Mouse (Mus musculus) MEL (cell line): ENCODE data around the gene Manba. TPM values are rescaled to one million over a fixed set of nuclear protein-coding genes. Genes with fewer than 3 reads are reported as not detected.

Experiments
- DNase-seq: peaks from one replicate; pipeline ENCODE4 v3.0.0; 2011; ENCODE audit warnings: low read depth, low spot score
- H3K27ac ChIP-seq: 2 replicates; pipeline ENCODE4 v1.5.1; 2012; ENCODE audit warnings: low read depth, mild to moderate bottlenecking, control low read depth, low read length, moderate library complexity; ENCODE audit not compliant: control insufficient read depth
- H3K27me3 ChIP-seq, 2 experiments: fragments of 150-350 bp in 1 of 2; sonication (generic) in 1 of 2; 2 replicates each; pipeline ENCODE4 v1.6.1; 2012; ENCODE audit warnings: low read length in 2 of 2, mild to moderate bottlenecking in 2 of 2, improper control_type of control experiment in 1 of 2, moderate library complexity in 1 of 2; ENCODE audit not compliant: insufficient read depth in 2 of 2, control insufficient read depth in 1 of 2
- H3K36me3 ChIP-seq, 2 experiments: 2 replicates each; pipeline ENCODE4 v1.6.1; 2012 to 2014; ENCODE audit warnings: low read length in 2 of 2, improper control_type of control experiment in 1 of 2, inconsistent platforms in 1 of 2, mild to moderate bottlenecking in 1 of 2; ENCODE audit not compliant: insufficient read depth in 2 of 2, control insufficient read depth in 1 of 2
- H3K4me1 ChIP-seq, 2 experiments: fragments of 150-350 bp in 1 of 2; sonication (generic) in 1 of 2; 2 replicates each; pipeline ENCODE4 v1.6.1; 2012; ENCODE audit warnings: low read length in 2 of 2, improper control_type of control experiment in 1 of 2, mild to moderate bottlenecking in 1 of 2; ENCODE audit not compliant: insufficient read depth in 2 of 2, control insufficient read depth in 1 of 2
- H3K4me3 ChIP-seq, 2 experiments: fragments of 150-350 bp in 1 of 2; sonication (generic) in 1 of 2; 2 replicates each; pipeline ENCODE4 v1.5.1; 2012; ENCODE audit warnings: low read depth in 2 of 2, low read length in 2 of 2, mild to moderate bottlenecking in 2 of 2, moderate library complexity in 2 of 2, control low read depth in 1 of 2, improper control_type of control experiment in 1 of 2; ENCODE audit not compliant: control insufficient read depth in 1 of 2, insufficient read depth in 1 of 2
- H3K79me2 ChIP-seq: 2 replicates; pipeline ENCODE4 v1.6.1; 2012; ENCODE audit warnings: mild to moderate bottlenecking, low read length, moderate library complexity; ENCODE audit not compliant: control insufficient read depth, poor library complexity, insufficient read depth
- H3K9ac ChIP-seq: 2 replicates; pipeline ENCODE4 v1.6.1; 2012; ENCODE audit warnings: low read depth, mild to moderate bottlenecking, control low read depth, low read length, moderate library complexity; ENCODE audit not compliant: control insufficient read depth, poor library complexity, severe bottlenecking
- H3K9me3 ChIP-seq: fragments of 150-350 bp; sonication (generic); replicated peaks from 2 replicates; pipeline ENCODE4 v1.6.1; 2012; ENCODE audit warnings: mild to moderate bottlenecking, low read length, improper control_type of control experiment, moderate library complexity; ENCODE audit not compliant: insufficient read depth
- CHD1 ChIP-seq: IDR thresholded peaks from 2 replicates; pipeline ENCODE4 v1.6.1; 2012; ENCODE audit warnings: low read depth, mild to moderate bottlenecking, inconsistent platforms, low read length, improper control_type of control experiment
- CTCF ChIP-seq, 3 experiments: IDR thresholded peaks in 2 of 3; conservative IDR thresholded peaks in 1 of 3; 2 replicates each; pipeline ENCODE4 v1.5.1; 2011 to 2012; ENCODE audit warnings: low read length in 3 of 3, low read depth in 2 of 3, mild to moderate bottlenecking in 2 of 3, improper control_type of control experiment in 1 of 3, inconsistent platforms in 1 of 3, mixed read lengths in 1 of 3, moderate library complexity in 1 of 3; ENCODE audit not compliant: control insufficient read depth in 1 of 3, insufficient read depth in 1 of 3, poor library complexity in 1 of 3, severe bottlenecking in 1 of 3
- EP300 ChIP-seq, 2 experiments: IDR thresholded peaks; 2 replicates each; pipeline ENCODE4 v1.6.1; 2011; ENCODE audit warnings: improper control_type of control experiment in 2 of 2, low read length in 2 of 2, low read depth in 1 of 2, mild to moderate bottlenecking in 1 of 2
- GABPA ChIP-seq: IDR thresholded peaks from 2 replicates; pipeline ENCODE4 v1.6.1; 2012; ENCODE audit warnings: low read depth, mild to moderate bottlenecking, inconsistent platforms, low read length, improper control_type of control experiment, moderate library complexity
- GATA1 ChIP-seq: IDR thresholded peaks from 2 replicates; pipeline ENCODE4 v1.6.1; 2011; ENCODE audit warnings: low read depth, low read length, improper control_type of control experiment
- MAZ ChIP-seq: IDR thresholded peaks from 2 replicates; pipeline ENCODE4 v1.6.1; 2012; ENCODE audit warnings: low read depth, mild to moderate bottlenecking, inconsistent platforms, low read length, improper control_type of control experiment
- MXI1 ChIP-seq: IDR thresholded peaks from 2 replicates; pipeline ENCODE4 v1.6.1; 2011; ENCODE audit warnings: mild to moderate bottlenecking, low read depth, low read length, improper control_type of control experiment
- MYB ChIP-seq: IDR thresholded peaks from 2 replicates; pipeline ENCODE4 v1.6.1; 2011; ENCODE audit warnings: mild to moderate bottlenecking, low read depth, low read length, improper control_type of control experiment
- NELFE ChIP-seq: IDR thresholded peaks from 2 replicates; pipeline ENCODE4 v1.6.1; 2011; ENCODE audit warnings: low read depth, low read length, improper control_type of control experiment
- NRF1 ChIP-seq: IDR thresholded peaks from 2 replicates; pipeline ENCODE4 v1.6.1; 2014; ENCODE audit warnings: low read depth, mild to moderate bottlenecking, inconsistent platforms, low read length, improper control_type of control experiment, moderate library complexity; ENCODE audit not compliant: poor library complexity, insufficient read depth, severe bottlenecking
- POLR2AphosphoS5 ChIP-seq: IDR thresholded peaks from 2 replicates; pipeline ENCODE4 v1.6.1; 2012; ENCODE audit warnings: low read depth, borderline replicate concordance, mild to moderate bottlenecking, inconsistent platforms, low read length, moderate library complexity, mixed read lengths
- RAD21 ChIP-seq: IDR thresholded peaks from 2 replicates; pipeline ENCODE4 v1.6.1; 2011; ENCODE audit warnings: mild to moderate bottlenecking, low read depth, low read length, improper control_type of control experiment
- SIN3A ChIP-seq: IDR thresholded peaks from 2 replicates; pipeline ENCODE4 v1.6.1; 2012; ENCODE audit warnings: low read length, improper control_type of control experiment, inconsistent platforms
- TCF12 ChIP-seq: IDR thresholded peaks from 2 replicates; pipeline ENCODE4 v1.6.1; 2014; ENCODE audit warnings: low read depth, mild to moderate bottlenecking, inconsistent platforms, low read length, improper control_type of control experiment, moderate library complexity
- USF1 ChIP-seq: IDR thresholded peaks from 2 replicates; pipeline ENCODE4 v1.6.1; 2014; ENCODE audit warnings: low read depth, mild to moderate bottlenecking, inconsistent platforms, low read length, improper control_type of control experiment, moderate library complexity
- USF2 ChIP-seq, 2 experiments: IDR thresholded peaks; 2 replicates each; pipeline ENCODE4 v1.6.1; 2011 to 2012; ENCODE audit warnings: improper control_type of control experiment in 2 of 2, low read length in 2 of 2, borderline replicate concordance in 1 of 2, inconsistent platforms in 1 of 2, low read depth in 1 of 2, mild to moderate bottlenecking in 1 of 2; ENCODE audit not compliant: insufficient read depth in 1 of 2
- ZC3H11A ChIP-seq: IDR thresholded peaks from 2 replicates; pipeline ENCODE4 v1.6.1; 2012; ENCODE audit warnings: low read depth, mild to moderate bottlenecking, inconsistent platforms, low read length, improper control_type of control experiment
- polyA plus RNA-seq, 2 experiments: library from polyadenylated mRNA; stranded (reverse) in 1 of 2; unstranded in 1 of 2; fragments of >175 nt in 1 of 2; fragments of >200 nt in 1 of 2; gene quantifications; 2 replicates each; pipeline versions ENCODE4 v1.2.1 to v1.2.4; 2012; ENCODE audit warnings: low replicate concordance in 2 of 2, low read depth in 1 of 2; ENCODE audit not compliant: insufficient read length in 2 of 2, insufficient read depth in 1 of 2, missing spikeins in 1 of 2
- total RNA-seq: library from RNA; depleted of rRNA; stranded (reverse); fragments of 300-350 nt; gene quantifications from 2 replicates; pipeline ENCODE4 v1.2.3, GENCODE M21; 2012

Manba gene
- total and polyA plus RNA-seq, 3 experiments, result 8.1 to 10.6 TPM; not detected in 1

DNA sequence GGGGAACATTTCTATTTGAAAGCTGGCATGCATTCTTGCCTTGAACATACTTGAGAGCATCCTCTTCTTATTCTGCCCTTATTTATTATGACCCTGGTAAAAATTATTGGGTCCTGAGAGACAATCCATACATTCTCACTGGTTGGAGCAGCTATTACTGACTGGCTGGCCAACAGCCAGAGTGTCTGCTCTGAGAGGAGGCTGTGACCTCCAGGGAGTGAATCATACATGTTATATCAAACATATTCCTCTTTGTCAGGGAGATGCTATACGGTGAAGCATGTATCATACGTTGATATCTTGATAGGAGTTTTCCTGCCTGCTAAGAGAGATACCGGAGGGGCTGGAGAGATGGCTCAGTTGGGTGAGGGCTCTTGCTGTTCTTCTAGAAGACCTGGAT lies 89.7 kb downstream of the Manba start:
- no peaks in the 10 kb centered on the region for H3K79me2 ChIP-seq
- TF ChIP-seq USF1 (no peak), GATA1 (0 out of 2 replicates have a peak, but pooled peaks have one; percentile 2)
- no peaks in the 10 kb centered on the region for H3K9me3 ChIP-seq
- peak; percentile 15 for DNase-seq
- no peak overlapping the region for H3K27ac ChIP-seq
- peaks cover 0 to 3% of the 10 kb centered on the region in 2 experiments; a peak in 1 of 4 replicates for H3K36me3 ChIP-seq
- no peaks in the 10 kb centered on the region for H3K27me3 ChIP-seq
- no peak overlapping the region for H3K9ac ChIP-seq
- no peaks in the 10 kb centered on the region; a peak in 1 of 4 replicates for H3K4me1 ChIP-seq
- H3K4me3 ChIP-seq, result no peak overlapping the region

DNA sequence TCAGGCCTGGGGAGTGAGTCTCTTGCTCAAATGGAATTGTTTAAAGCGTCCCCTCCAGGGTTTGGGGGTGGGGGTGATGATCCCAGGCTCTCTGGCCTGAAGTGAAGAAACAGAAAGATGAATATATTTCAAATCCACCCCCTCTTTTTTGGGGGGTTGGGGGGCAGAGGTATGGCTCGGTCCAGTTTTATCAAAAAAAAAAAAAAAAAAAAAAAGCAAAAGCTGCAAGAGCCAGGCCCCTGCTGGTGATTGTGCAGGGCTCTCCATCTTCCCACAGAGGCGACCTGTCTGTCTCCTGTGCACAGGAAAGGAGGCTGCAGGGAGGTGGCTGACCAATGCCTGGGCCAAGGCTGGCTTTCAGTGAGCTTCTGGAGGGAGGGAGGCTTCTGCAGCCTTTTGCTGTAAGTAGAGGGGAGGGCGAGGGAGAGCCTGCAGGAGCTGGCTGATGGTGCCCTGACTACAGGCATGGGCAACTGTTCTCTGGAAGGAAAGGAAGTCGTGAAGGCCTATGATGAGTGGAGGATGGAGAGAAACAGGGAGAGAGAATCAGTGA lies 93.3 kb downstream of the Manba start:
- Histone ChIP-seq H3K9me3 (no peaks in the 10 kb centered on the region), H3K36me3 (peaks cover 0 to 3% of the 10 kb centered on the region in 2 experiments; a peak in 1 of 4 replicates)
- TF ChIP-seq NELFE (no peak), MAZ (no peak), USF1 (no peak), CHD1 (no peak), MYB (no peak), GABPA (no peak), CTCF (IDR thresholded peaks at IDR 0.05 in 2 of 3, conservative IDR thresholded peaks at IDR 0.05 in 1 of 3; ENCODE audit: control insufficient read depth in 1 of 3, insufficient read depth in 1 of 3, low read depth in 2 of 3, low read length in 3 of 3, poor library complexity in 1 of 3, severe bottlenecking in 1 of 3) (no peak), ZC3H11A (no peak), USF2 (IDR thresholded peaks at IDR 0.05; ENCODE audit: borderline replicate concordance in 1 of 2, insufficient read depth in 1 of 2, low read depth in 1 of 2, low read length in 2 of 2) (no peak), GATA1 (no peak), TCF12 (no peak), SIN3A (no peak), MXI1 (no peak), EP300 (IDR thresholded peaks at IDR 0.05; ENCODE audit: low read depth in 1 of 2, low read length in 2 of 2) (no peak)
- TF ChIP-seq, all 39 proteins: peak for 0
- no peak for DNase-seq
- Histone ChIP-seq H3K4me1 (no peaks in the 10 kb centered on the region; a peak in 1 of 4 replicates), H3K27me3 (no peaks in the 10 kb centered on the region), H3K9ac (no peak overlapping the region), H3K27ac (no peak overlapping the region), H3K4me3 (no peak overlapping the region), H3K79me2 (no peaks in the 10 kb centered on the region)

DNA sequence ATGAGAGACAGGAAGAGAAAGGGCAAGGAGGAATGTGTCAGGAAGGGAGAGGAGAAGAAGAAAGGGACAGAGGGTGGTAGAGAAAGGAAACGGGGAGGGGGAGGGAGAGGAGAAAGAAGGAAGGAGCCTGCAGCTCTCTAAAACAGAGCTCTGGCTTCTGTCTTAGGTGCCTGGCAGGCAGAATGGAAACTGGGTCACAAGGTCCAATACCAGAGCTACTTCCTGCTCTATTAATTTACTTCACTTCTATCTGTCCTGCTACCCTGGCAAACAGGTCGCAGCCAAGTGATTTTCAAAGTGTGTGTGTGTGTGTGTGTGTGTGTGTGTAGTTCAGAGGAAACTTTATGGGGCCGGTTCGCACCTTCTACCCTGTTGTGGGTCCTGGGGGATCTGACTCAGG lies 93.8 kb downstream of the Manba start:
- Histone ChIP-seq H3K27ac (no peak overlapping the region), H3K36me3 (peaks cover 0 to 3% of the 10 kb centered on the region in 2 experiments; a peak in 1 of 4 replicates), H3K4me1 (no peaks in the 10 kb centered on the region; a peak in 1 of 4 replicates), H3K27me3 (no peaks in the 10 kb centered on the region), H3K79me2 (no peaks in the 10 kb centered on the region), H3K9me3 (no peaks in the 10 kb centered on the region), H3K4me3 (no peak overlapping the region), H3K9ac (no peak overlapping the region)
- no peak for TF ChIP-seq ZC3H11A
- TF ChIP-seq POLR2AphosphoS5, result no peak
- no peak for TF ChIP-seq RAD21
- no peak for TF ChIP-seq MAZ
- no peak for TF ChIP-seq NRF1
- no peak for DNase-seq
